Mouse (Mus musculus): Measurements from ENCODE around the gene Kctd11. TPM values are rescaled to one million over a fixed set of nuclear protein-coding genes. Genes with fewer than 3 reads are reported as not detected.

Kctd11 gene
- total RNA-seq (2023), result 1 to 10 TPM; 1.5 to 2.1 TPM

DNA sequence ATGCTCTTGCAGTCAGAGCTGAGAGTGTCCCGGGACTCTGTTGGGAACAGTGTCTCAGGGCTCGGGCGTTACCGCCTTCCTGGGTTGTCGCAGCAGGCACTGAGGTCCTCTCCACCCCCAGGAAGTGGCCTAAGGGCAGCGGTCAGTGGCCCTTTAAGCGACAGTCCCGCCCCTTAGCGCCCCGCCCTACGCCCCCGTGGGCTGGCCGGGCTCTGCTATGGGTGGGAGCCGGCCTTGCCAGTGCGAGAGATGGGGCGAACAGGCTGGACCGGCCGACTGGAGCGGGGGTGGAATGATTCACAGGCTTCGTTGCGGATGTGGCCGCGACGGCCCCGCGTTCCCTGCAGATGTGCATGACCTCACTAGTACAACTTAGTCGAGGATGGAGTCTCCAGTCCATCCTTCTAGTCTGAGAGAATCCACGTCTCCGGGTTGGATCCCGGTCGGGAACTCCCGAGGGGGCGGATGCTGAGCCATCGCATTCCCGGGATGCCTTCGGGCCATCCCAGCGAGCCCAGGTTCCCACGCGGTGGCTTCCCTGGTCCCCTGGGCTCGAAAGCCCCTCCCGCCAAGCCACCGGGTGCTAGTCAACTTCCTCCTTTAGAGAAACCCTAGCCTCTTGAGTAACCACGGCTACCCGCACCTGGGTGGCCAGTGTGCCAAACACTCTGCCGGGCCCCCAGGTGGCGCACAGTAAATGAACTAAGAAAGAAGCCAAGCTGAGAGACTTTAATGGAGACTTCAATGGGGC, at the start of gene Kctd11:
TSS of gene Kctd11 (minus strand) at position 554 of the 751 bp plus-strand sequence.

DNA sequence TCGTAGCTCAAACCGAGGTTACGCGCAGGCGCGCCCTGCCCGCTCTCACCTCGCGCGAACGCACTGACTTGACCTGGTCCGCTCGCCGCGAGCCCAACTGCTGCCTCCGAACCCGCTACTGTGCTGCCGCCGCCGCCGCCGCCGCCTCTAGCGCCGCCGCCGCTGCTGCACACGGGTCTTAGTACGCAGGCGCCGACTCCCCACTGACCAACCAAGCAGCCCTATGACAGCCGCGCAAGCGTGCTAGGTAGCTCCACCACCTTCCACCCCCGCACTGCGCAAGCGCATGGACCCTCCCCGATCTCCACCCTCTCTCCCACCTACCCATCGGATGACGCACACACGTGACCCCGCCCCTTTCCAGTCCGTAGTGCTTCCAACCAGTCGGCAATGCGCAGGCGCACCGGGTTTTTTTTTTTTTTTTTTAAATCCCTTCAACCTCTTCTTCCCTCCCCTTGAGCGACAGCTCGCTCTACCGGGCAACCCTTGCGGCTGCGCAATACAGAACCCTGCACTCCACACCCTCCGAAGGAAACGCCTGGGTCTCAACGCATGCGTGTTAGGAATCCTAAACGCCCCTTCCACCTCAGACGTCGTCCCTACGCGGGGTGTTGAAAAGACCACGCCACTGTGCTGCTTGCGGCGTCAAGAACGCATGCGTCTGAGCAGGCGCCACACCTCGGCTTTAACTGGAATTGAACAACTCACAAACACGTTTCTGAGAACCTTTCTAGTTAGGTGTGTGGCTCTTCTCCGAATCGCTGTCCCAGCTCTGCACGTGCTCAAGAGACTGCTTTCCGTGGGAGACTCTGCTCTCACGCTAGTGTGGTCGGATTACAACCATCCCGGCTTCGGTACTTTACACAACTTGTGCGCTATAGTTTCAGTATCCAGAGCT, 40.2 kb upstream of the Kctd11 start, which contains the start of gene Eif5a:
TSS of gene Eif5a (minus strand) at position 845 of the 898 bp plus-strand sequence.

DNA sequence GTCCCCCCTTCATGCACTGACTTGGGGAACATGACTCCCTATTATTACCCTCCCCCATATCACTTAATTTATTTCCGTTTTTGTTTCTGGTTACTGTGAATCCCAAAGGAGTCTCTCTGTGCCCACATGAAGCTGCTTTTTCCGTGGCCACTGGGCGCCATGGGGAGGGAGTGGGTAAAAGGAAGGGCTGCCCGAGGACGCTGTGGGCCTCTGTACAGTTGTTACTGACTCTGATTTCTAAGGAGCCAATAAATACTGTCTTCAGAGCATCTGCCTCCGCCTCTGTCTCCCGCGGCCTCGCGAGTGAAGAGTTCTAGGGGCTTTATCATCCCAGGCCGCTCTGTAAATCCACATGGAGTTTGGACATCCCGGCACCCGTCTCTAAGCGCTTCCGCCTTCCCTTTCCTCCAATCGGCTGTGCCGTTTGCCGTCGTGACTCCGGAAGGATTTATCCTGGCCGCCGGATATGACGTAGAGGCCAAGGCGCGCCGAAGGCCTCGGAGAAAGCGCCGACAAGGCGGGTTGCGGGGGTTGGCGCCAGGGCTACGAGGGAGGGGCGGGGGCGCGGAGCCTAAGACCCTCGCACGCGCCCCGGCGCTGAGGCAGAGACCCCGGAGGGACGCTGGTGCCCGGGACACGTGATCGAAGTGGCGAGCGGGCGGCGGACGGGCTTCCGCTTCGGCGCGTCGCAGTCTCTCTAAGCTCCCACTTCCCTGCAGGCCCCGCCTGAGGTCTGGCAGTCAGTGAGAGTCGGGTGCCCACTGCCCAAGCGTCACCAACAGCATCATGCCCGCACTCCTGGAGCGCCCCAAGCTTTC, 32.6 kb upstream of the Kctd11 start, which contains the start of gene Gps2:
TSS of gene Gps2 (plus strand) at position 335 of the 818 bp plus-strand sequence.

DNA sequence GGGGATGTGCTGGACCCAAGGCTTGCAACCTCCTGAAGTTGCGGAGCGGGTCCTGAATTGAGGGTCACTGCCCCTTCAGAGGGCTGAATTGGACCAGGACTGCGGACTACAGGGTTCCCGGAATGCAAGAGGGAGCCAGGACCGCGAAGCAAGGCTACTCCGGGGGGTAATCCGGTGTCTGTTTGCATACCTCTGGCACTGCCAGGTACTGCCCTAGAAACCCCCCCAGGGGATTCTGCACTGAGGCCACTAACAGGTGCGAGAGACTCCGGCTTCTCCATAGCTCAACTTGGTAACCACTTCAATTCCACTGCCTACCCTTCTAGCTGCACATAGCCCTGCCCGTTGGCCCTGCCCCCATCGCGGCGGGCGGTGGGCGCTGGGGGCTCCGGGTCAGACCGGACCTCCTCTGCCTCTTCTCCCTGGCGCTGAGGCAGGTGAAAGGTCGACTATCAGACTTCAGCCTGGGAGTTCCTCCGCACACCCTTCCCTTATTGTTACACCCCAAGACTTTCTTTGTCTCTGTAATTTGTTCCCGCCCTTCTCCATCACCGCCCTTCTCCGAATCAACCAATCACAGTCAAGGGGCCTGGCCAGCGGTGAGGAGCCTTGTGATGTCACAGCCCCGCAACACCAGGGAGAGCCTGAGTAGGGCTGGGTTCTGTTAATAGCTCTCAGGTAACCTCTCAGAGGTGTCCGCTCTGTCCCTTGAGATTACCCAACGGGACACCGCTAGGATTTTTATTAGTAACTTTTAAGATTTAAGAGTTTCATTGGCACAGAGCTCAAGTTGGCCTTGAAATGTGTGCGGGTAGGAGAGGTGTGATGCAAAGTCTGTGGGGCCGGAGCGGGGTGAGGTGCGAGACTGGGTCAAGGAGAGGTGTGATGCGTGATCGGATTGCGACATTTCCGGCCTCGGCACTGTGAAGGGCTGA, 19.5 kb upstream of the Kctd11 start, which contains the start of the genes 2810408A11Rik and Neurl4:
TSS of gene 2810408A11Rik (minus strand) at position 517 of the 935 bp plus-strand sequence.
TSS of gene Neurl4 (plus strand) at position 602 of the 935 bp plus-strand sequence.

DNA sequence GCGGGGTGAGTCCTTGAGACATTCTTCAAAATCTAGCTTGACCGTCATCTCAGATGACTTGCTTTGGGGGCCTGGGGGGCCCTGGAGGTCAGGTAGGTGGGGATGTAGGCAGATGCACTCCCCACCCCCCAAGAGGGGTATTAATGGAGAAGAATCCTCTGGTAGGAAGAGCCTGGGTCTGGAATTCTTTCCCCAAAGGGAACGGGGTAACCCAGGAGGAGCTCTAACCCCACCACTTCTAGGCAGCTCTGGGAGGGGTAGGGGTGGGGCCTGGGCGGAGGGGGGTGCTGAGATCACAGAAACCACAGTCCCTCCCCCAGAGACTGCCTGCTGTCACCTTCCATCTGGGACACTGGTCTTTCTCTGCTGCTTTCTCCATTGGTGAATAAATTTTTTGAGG, 14.1 kb upstream of the Kctd11 start, which contains the start of gene Acap1:
TSS of gene Acap1 (minus strand) at position 249 of the 400 bp plus-strand sequence.

DNA sequence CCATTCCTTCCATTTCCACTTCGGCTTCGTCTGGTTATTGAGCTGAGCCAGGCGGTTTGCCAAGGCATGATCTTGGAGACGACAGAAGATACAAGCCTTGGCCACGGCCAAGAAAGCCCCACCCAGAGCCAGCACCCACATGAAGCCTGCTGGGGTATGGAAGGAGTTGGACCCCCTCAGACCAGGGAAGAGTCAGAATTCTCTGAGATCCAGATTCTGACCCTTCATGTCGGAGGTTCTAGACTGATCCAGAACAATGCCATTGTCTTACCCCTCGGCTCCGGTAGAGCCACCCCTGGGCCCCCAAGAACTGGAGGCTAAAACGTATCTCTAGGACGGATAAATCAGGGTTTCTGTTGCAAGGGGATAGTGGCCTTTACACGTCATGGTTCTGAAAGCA, 3.3 kb downstream of the Kctd11 start, which contains the start of gene Tmem95:
TSS of gene Tmem95 (minus strand) at position 141 of the 400 bp plus-strand sequence.

GRCm38 (mm10) chr11:69858113-69858998, 22.9 kb downstream of the Kctd11 start, which contains the start of gene Tnk1:
Gene Tnk1, minus strand, starts transcription at chr11:69858730.

GRCm38 (mm10) chr11:69846198-69846680, 35.0 kb downstream of the Kctd11 start, which contains the start of gene Plscr3:
Gene Plscr3, plus strand, starts transcription at chr11:69846376.

GRCm38 (mm10) chr11:69837952-69838713, 43.1 kb downstream of the Kctd11 start, which contains the start of gene Tmem256:
Gene Tmem256, plus strand, starts transcription at chr11:69838514.

DNA sequence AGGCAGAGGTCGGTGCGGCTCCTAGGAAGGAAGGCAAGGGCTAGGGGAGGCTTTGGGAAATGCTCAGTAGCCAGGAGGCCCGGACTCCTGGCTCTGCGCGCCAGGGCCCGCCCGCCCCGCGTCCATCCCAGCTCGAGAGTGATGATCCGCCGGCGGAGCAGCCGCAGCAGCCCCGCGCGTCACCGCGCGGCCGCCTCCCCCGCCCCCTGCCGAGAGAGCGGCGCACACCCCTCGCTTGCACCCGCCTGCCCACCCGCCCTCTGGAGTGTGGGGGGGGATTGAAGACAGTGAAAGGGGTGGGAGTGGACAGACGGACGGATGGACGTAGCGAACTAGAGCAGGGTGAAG, 43.6 kb downstream of the Kctd11 start, which contains the start of gene Nlgn2:
TSS of gene Nlgn2 (minus strand) at position 181 of the 348 bp plus-strand sequence.

Other genes starting within 250 kb of the Kctd11 start
- gene Fxr2, start 248.4 kb downstream of the Kctd11 start, total RNA-seq (2023), result 10 to 100 TPM; 77.7 to 93.7 TPM
- under 1 TPM; 0.71 to 0.90 TPM for gene Sox15, start 226.1 kb downstream of the Kctd11 start, total RNA-seq (2023)
- 10 to 100 TPM; 69.8 to 73.0 TPM for gene Mpdu1, start 218.8 kb downstream of the Kctd11 start, total RNA-seq (2023)
- 10 to 100 TPM; 13.1 to 17.2 TPM for gene Cd68, start 215.3 kb downstream of the Kctd11 start, total RNA-seq (2023)
- gene Eif4a1, start 209.0 kb downstream of the Kctd11 start, total RNA-seq (2023), result 100 to 1,000 TPM; 875 to 923 TPM
- gene Senp3, start 199.3 kb downstream of the Kctd11 start, total RNA-seq (2023), result 100 to 1,000 TPM in 1 of 2 experiments, 10 to 100 TPM in 1; 99.8 to 112 TPM
- gene Tnfsf13, start 195.6 kb downstream of the Kctd11 start, total RNA-seq (2023), result not detected
- 1 to 10 TPM in 1 of 2 experiments, under 1 TPM in 1; 0.47 to 1.3 TPM for gene Tnfsf12, start 185.6 kb downstream of the Kctd11 start, total RNA-seq (2023)
- gene Tnfsfm13, start 185.3 kb downstream of the Kctd11 start, total RNA-seq (2023), result under 1 TPM in 1 of 2 experiments, not detected in 1; 0.36 TPM
- gene Polr2a, start 122.8 kb downstream of the Kctd11 start, total RNA-seq (2023), result 100 to 1,000 TPM; 156 to 172 TPM
- not detected for gene Slc35g3, start 119.4 kb downstream of the Kctd11 start, total RNA-seq (2023)
- 10 to 100 TPM; 46.9 to 48.0 TPM for gene Zbtb4, start 115.5 kb downstream of the Kctd11 start, total RNA-seq (2023)
- 1 to 10 TPM; 3.7 to 4.6 TPM for gene Chrnb1, start 85.5 kb downstream of the Kctd11 start, total RNA-seq (2023)
- not detected for gene Fgf11, start 79.5 kb downstream of the Kctd11 start, total RNA-seq (2023)
- not detected for gene Tmem102, start 75.8 kb downstream of the Kctd11 start, total RNA-seq (2023)
- not detected for gene Gm39566, start 66.1 kb downstream of the Kctd11 start, total RNA-seq (2023)
- not detected for gene Spem2, start 62.9 kb downstream of the Kctd11 start, total RNA-seq (2023)
- gene Spem1, start 59.2 kb downstream of the Kctd11 start, total RNA-seq (2023), result not detected
- gene Nlgn2, start 43.6 kb downstream of the Kctd11 start, total RNA-seq (2023), result 1 to 10 TPM in 1 of 2 experiments, under 1 TPM in 1; 0.95 to 1.3 TPM
- gene Tmem256, start 42.9 kb downstream of the Kctd11 start, total RNA-seq (2023), result 10 to 100 TPM; 18.6 to 19.6 TPM
- 10 to 100 TPM; 13.7 to 17.8 TPM for gene Plscr3, start 35.0 kb downstream of the Kctd11 start, total RNA-seq (2023)
- not detected for gene Tnk1, start 22.7 kb downstream of the Kctd11 start, total RNA-seq (2023)
- not detected for gene Tmem95, start 3.4 kb downstream of the Kctd11 start, total RNA-seq (2023)
- gene Acap1, start 14.1 kb upstream of the Kctd11 start, total RNA-seq (2023), result 100 to 1,000 TPM; 462 TPM
- 1 to 10 TPM; 3.5 to 3.6 TPM for gene 2810408A11Rik, start 19.6 kb upstream of the Kctd11 start, total RNA-seq (2023)
- 10 to 100 TPM; 64.4 to 66.0 TPM for gene Neurl4, start 19.7 kb upstream of the Kctd11 start, total RNA-seq (2023)
- 100 to 1,000 TPM; 132 to 133 TPM for gene Gps2, start 32.5 kb upstream of the Kctd11 start, total RNA-seq (2023)
- gene Eif5a, start 40.6 kb upstream of the Kctd11 start, total RNA-seq (2023), result 100 to 1,000 TPM; 389 to 417 TPM
- not detected for gene Ybx2, start 54.4 kb upstream of the Kctd11 start, total RNA-seq (2023)
- not detected for gene Slc2a4, start 66.8 kb upstream of the Kctd11 start, total RNA-seq (2023)
- not detected for gene Cldn7, start 83.4 kb upstream of the Kctd11 start, total RNA-seq (2023)
- gene Ctdnep1, start 99.8 kb upstream of the Kctd11 start, total RNA-seq (2023), result 100 to 1,000 TPM; 113 to 123 TPM
- 10 to 100 TPM; 36.1 to 48.5 TPM for gene Elp5, start 101.1 kb upstream of the Kctd11 start, total RNA-seq (2023)
- 100 to 1,000 TPM; 182 to 187 TPM for gene Gabarap, start 109.7 kb upstream of the Kctd11 start, total RNA-seq (2023)
- 10 to 100 TPM; 64.4 to 67.2 TPM for gene Phf23, start 114.4 kb upstream of the Kctd11 start, total RNA-seq (2023)
- 10 to 100 TPM; 40.8 to 42.1 TPM for gene Dvl2, start 119.2 kb upstream of the Kctd11 start, total RNA-seq (2023)
- gene Acadvl, start 134.0 kb upstream of the Kctd11 start, total RNA-seq (2023), result 10 to 100 TPM; 62.0 to 75.3 TPM
- 10 to 100 TPM; 36.4 to 38.1 TPM for gene Dlg4, start 135.5 kb upstream of the Kctd11 start, total RNA-seq (2023)
- gene Asgr1, start 172.7 kb upstream of the Kctd11 start, total RNA-seq (2023), result not detected
- gene Asgr2, start 211.2 kb upstream of the Kctd11 start, total RNA-seq (2023), result not detected
- gene Mgl2, start 248.9 kb upstream of the Kctd11 start, total RNA-seq (2023), result not detected